Mouse (Mus musculus) C2C12 (cell line): ENCODE data around the gene Saxo1. TPM values are rescaled to one million over a fixed set of nuclear protein-coding genes. Genes with fewer than 3 reads are reported as not detected.
A peak's percentile ranks its signal among the peaks of the same experiment; 100 is the strongest.

ENCODE experiments used
- H3K27me3 ChIP-seq: one replicate; pipeline ENCODE4 v1.6.1; 2011; ENCODE audit not compliant: control insufficient read depth, insufficient read depth, insufficient read length
- H3K36me3 ChIP-seq: one replicate; pipeline ENCODE4 v1.6.1; 2011; ENCODE audit not compliant: control insufficient read depth, insufficient read depth
- H3K4me3 ChIP-seq: one replicate; pipeline ENCODE4 v1.5.1; 2011; ENCODE audit warnings: mild to moderate bottlenecking, control low read depth; ENCODE audit not compliant: poor library complexity, insufficient read depth, severe bottlenecking
- H3K79me2 ChIP-seq: one replicate; pipeline ENCODE4 v1.6.1; 2011; ENCODE audit not compliant: control insufficient read depth, insufficient read depth
- H3K79me3 ChIP-seq: one replicate; pipeline ENCODE4 v1.6.1; 2011; ENCODE audit warnings: low read depth, control low read depth
- H3ac ChIP-seq: one replicate; pipeline ENCODE3; 2011; ENCODE audit warnings: low read depth; ENCODE audit not compliant: control insufficient read depth, insufficient read length
- CEBPB ChIP-seq: IDR thresholded peaks from one replicate; pipeline ENCODE4 v1.6.1; 2011; ENCODE audit warnings: low read depth, mild to moderate bottlenecking, control low read depth, moderate library complexity
- CTCF ChIP-seq: IDR thresholded peaks from one replicate; pipeline ENCODE4 v1.5.1; 2011; ENCODE audit not compliant: control insufficient read depth, insufficient read depth, insufficient read length
- FOSL1 ChIP-seq: IDR thresholded peaks from one replicate; pipeline ENCODE4 v1.8.0; 2011; ENCODE audit warnings: mild to moderate bottlenecking, low read length; ENCODE audit not compliant: poor library complexity, insufficient read depth, severe bottlenecking
- MAX ChIP-seq: IDR thresholded peaks from one replicate; pipeline ENCODE4 v1.6.1; 2011; ENCODE audit warnings: mild to moderate bottlenecking, control low read depth
- MYOD1 ChIP-seq: IDR thresholded peaks from one replicate; pipeline ENCODE4 v1.6.1; 2011; ENCODE audit warnings: low read depth; ENCODE audit not compliant: control insufficient read depth, insufficient read length
- MYOG ChIP-seq: IDR thresholded peaks from one replicate; pipeline ENCODE4 v1.6.1; 2011; ENCODE audit not compliant: control insufficient read depth, insufficient read length; ENCODE audit errors: extremely low read depth
- USF1 ChIP-seq: IDR thresholded peaks from one replicate; pipeline ENCODE4 v1.6.1; 2011; ENCODE audit warnings: low read depth, mild to moderate bottlenecking, control low read depth, moderate library complexity
- polyA plus RNA-seq: library from polyadenylated mRNA; unstranded; fragments of >200 nt; fragmentation: generic; extraction: Trizol; gene quantifications from one replicate; pipeline ENCODE4 v1.2.1, GENCODE M21; 2012; ENCODE audit warnings: missing spikeins

Gene Saxo1
- polyA plus RNA-seq, 1 experiment = not detected

DNA sequence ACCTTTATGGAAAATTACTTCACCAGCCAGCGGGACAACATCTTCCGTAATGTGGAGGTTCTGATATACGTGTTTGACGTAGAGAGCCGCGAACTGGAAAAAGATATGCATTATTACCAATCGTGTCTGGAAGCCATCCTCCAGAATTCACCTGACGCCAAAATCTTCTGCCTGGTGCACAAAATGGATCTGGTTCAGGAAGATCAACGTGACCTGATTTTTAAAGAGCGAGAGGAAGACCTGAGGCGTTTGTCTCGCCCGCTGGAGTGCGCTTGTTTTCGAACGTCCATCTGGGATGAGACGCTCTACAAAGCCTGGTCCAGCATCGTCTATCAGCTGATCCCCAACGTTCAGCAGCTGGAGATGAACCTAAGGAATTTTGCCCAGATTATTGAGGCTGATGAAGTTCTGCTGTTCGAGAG lies 18.0 kb upstream of the Saxo1 start:
- peaks cover 32% of the 10 kb centered on the region for H3K36me3 ChIP-seq

DNA sequence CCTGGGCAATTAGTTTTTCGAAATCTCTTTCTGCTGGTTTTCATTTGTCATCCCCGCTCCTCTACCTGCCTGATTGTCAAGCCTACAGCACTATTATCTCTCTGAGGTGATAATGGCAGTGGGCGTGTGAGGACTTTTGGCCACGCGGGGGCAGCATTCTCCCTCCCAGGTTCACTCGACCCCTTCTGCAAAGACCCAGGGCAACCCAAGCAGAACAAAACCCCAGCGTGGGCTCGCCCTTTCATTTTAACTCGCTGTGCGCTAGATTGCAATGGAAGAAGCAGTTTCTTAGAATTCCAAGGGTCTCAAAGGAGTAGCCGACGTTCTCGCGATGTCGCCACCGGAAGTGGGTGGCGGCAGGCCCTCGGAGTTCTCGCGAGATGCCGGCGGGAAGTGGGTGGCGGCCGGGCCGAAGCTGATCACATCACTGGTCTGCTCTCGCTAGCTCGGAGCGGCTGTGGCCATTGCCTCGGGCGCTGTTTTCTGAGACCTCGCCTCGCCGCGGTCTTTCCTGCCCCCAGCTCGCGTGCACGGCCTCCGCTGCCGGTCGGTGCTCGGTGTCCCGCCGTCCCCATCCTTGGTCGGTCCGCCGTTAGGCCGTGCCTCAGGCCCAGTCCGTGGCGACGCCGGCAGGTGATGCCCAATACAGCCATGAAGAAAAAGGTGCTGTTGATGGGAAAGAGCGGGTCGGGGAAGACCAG lies 17.3 kb upstream of the Saxo1 start, which contains the start of gene Rraga:
TSS of gene Rraga (plus strand) at position 386 of the 701 bp plus-strand sequence.
- Histone ChIP-seq H3K4me3 (peak within 1 kb of the TSS; percentile 83), H3K79me2 (peaks cover 39% of the 10 kb centered on the region), H3K27me3 (peaks cover 3% of the 10 kb centered on the region), H3K36me3 (peaks cover 25% of the 10 kb centered on the region), H3K79me3 (peaks cover 21% of the 10 kb centered on the region), H3ac (peak within 1 kb of the TSS; percentile 100)
- no peak for TF ChIP-seq FOSL1
- peak; percentile 49 for TF ChIP-seq MYOG
- peak; percentile 44 for TF ChIP-seq CTCF

More for the DNA sequence above, 18.0 kb upstream of the Saxo1 start:
- TF ChIP-seq FOSL1 = no peak
- Histone ChIP-seq H3K79me3 (peaks cover 21% of the 10 kb centered on the region), H3K79me2 (peaks cover 39% of the 10 kb centered on the region), H3K4me3 (peak overlapping the region; percentile 83), H3K27me3 (peaks cover 3% of the 10 kb centered on the region), H3ac (peak overlapping the region; percentile 100)

DNA sequence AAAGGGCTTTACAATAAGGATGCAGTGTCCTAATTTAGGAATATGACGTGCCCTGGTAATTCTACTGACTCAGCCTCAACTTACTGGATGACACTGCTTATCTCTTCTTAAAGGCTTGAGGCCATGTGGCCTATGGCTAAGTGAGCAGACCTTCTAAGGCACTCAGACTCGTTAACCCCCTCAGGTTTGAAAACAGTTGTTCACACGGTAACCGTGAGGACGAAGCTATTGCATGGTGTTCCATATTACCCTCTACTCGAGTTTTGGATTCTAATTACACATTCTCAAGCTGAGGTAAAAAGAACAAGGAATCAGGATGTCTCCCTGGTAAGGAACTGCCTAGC lies 16.8 kb upstream of the Saxo1 start:
- peaks cover 39% of the 10 kb centered on the region for H3K79me2 ChIP-seq
- peaks cover 20% of the 10 kb centered on the region for H3K36me3 ChIP-seq
- peaks cover 21% of the 10 kb centered on the region for H3K79me3 ChIP-seq
- peak overlapping the region; percentile 61 for H3ac ChIP-seq
- H3K4me3 ChIP-seq = peak overlapping the region; percentile 83
- TF ChIP-seq CTCF (no peak), USF1 (no peak), MYOG (no peak), CEBPB (no peak), MYOD1 (no peak), FOSL1 (no peak), MAX (no peak)
- H3K27me3 ChIP-seq = peaks cover 3% of the 10 kb centered on the region

DNA sequence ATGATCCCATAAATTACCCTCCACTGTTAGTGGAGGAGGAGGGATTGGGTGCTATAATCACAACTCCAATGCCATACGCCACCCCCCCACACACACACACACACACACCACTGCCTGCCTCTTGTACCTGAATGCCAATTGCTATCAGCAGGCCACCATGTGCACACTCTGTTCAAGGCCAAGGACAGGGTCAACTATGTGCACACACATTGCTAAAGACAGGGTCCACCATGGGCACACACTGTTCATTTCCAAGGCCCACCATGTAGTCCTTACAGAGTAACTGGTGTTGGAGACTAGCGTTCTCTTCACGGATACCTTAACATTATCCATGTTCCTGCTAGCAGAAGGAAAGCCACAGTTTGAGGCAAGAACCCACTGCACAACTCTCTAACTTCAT lies 2.9 kb upstream of the Saxo1 start:
- no peak for TF ChIP-seq CTCF
- no peak for TF ChIP-seq MYOG
- TF ChIP-seq CEBPB = no peak
- TF ChIP-seq FOSL1 = no peak
- no peak for TF ChIP-seq MAX
- TF ChIP-seq USF1 = no peak
- no peak for TF ChIP-seq MYOD1
- no peaks in the 10 kb centered on the region for H3K36me3 ChIP-seq
- H3ac ChIP-seq = no peak overlapping the region
- H3K79me3 ChIP-seq = no peaks in the 10 kb centered on the region
- no peak overlapping the region for H3K4me3 ChIP-seq
- no peaks in the 10 kb centered on the region for H3K79me2 ChIP-seq
- peaks cover 12% of the 10 kb centered on the region for H3K27me3 ChIP-seq

DNA sequence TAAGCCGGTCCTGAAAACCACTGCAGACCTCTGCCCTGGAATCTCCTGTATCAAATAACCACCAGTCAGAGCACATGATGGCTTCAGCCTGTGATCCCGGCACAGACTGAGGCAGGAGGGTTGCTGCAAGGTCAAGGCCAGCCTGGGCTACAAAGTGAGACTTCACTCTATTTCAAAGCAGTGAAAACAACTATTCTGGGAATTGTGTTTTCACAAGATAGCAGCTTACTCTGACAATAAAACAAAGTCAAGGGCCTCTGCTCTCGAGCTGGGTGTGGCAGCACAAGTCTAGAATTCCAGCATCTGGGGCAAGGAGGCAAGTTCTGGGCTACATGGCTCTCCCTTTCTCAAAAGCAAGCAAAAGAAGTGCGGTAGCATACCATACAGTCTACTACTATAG lies 878 bp upstream of the Saxo1 start:
- Histone ChIP-seq H3K4me3 (no peak overlapping the region), H3K79me3 (no peaks in the 10 kb centered on the region), H3K27me3 (peaks cover 12% of the 10 kb centered on the region), H3K36me3 (no peaks in the 10 kb centered on the region), H3ac (no peak overlapping the region), H3K79me2 (no peaks in the 10 kb centered on the region)
- TF ChIP-seq CEBPB (no peak), MYOG (no peak), FOSL1 (no peak), MAX (no peak), USF1 (no peak)

DNA sequence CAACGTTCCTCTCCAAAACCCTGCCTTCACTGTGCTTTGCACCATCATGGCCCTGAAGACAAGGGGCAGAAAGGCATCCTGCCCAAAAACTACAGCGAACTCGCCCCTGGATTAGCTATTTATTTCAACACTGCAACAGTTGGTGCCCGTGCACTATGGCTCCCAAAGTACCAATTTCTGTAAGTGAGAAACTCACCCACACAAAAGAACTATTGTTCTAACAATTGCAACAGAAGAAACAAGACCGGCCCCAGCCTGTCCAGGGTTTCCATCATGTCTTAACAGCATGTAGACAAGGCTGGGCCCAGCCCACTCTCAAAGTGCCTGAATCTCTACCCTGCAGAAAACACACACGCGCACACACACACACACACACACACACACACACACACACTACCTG lies 757 bp downstream of the Saxo1 start:
- Histone ChIP-seq H3K27me3 (peaks cover 17% of the 10 kb centered on the region), H3K4me3 (no peak overlapping the region), H3K79me2 (no peaks in the 10 kb centered on the region), H3ac (no peak overlapping the region), H3K36me3 (no peaks in the 10 kb centered on the region), H3K79me3 (no peaks in the 10 kb centered on the region)
- TF ChIP-seq FOSL1 (no peak), CEBPB (no peak), MYOD1 (no peak), USF1 (no peak), MAX (no peak), MYOG (no peak), CTCF (no peak)
